8 mouse cellular contexts compared by ENCODE assay signal in genomic region chr2:72285256-72285887, GRCm38 (mm10). TPM values are rescaled to one million over a fixed set of nuclear protein-coding genes. Genes with fewer than 3 reads are reported as not detected.
DNase-seq lines count a peak whose midpoint lies in the region; ATAC-seq and TF ChIP-seq lines count a peak whose summit lies in the region.

TSS of gene Map3k20 (plus strand) at chr2:72285637.

- 2% methylated on average over 49 of the region's 50 CpGs for WGBS in forebrain, embryonic 16.5 days
- 4% methylated on average over 30 of the region's 50 CpGs for WGBS in lung, postnatal 0 days

- peak; percentile 83 for ATAC-seq in forebrain, embryonic 16.5 days
- peak; percentile 89 for ATAC-seq in lung, postnatal 0 days

- peak within 1 kb of the TSS; percentile 81 for H3K9ac ChIP-seq in MEL (ENCODE audit: control insufficient read depth, low read depth, low read length, poor library complexity, severe bottlenecking)
- H3K9ac ChIP-seq in forebrain, embryonic 16.5 days (replicated peaks; ENCODE audit: low read depth, low read length), result peak within 1 kb of the TSS; percentile 61
- H3K9ac ChIP-seq in lung, postnatal 0 days (replicated peaks; ENCODE audit: low read depth), result peak within 1 kb of the TSS; percentile 92

- peaks cover 5% of the 10 kb centered on the region; the same call in 1 of the 2 replicates for H3K79me2 ChIP-seq in MEL (ENCODE audit: control insufficient read depth, insufficient read depth, low read length, poor library complexity)

- TF ChIP-seq POLR2A in MEL (IDR thresholded peaks at IDR 0.05; ENCODE audit: control insufficient read depth in 1 of 2, insufficient read depth in 1 of 2, low read depth in 1 of 2, low read length in 2 of 2, poor library complexity in 1 of 2), result no peak; a peak in 1 of 4 replicates

- peak; percentile 72 for DNase-seq in MEL (ENCODE audit: low read depth, low spot score)
- peak; percentile 24 for DNase-seq in cerebellum, adult 11 months
- peak; percentile 84 for DNase-seq in heart, postnatal 4 days
- no peak for DNase-seq in layer of hippocampus, adult 8-10 months (ENCODE audit: low spot score in 2 of 2)
- DNase-seq in lung, postnatal 0 days (ENCODE audit: low spot score), result peak; percentile 86
- peak; percentile 79 for DNase-seq in ovary, postnatal 36 days (ENCODE audit: low spot score)
- DNase-seq in urinary bladder, postnatal 14 days (ENCODE audit: low spot score), result peak; percentile 78

- TF ChIP-seq EP300 in MEL (IDR thresholded peaks at IDR 0.05; ENCODE audit: low read depth in 1 of 2, low read length in 2 of 2), result no peak
- no peak for TF ChIP-seq EP300 in lung, postnatal 0 days (IDR thresholded peaks at IDR 0.05)

- peak within 1 kb of the TSS; percentile 89 for H3K4me2 ChIP-seq in forebrain, embryonic 16.5 days (ENCODE audit: low read length)
- peak within 1 kb of the TSS; percentile 71 for H3K4me2 ChIP-seq in lung, postnatal 0 days (replicated peaks; ENCODE audit: low read depth, low read length)

- peaks cover 5 to 15% of the 10 kb centered on the region in 2 experiments; a peak in 3 of 4 replicates for H3K27me3 ChIP-seq in MEL (ENCODE audit: control insufficient read depth in 1 of 2, insufficient read depth in 2 of 2, low read length in 2 of 2)
- peaks cover 3% of the 10 kb centered on the region; the same call in 1 of the 2 replicates for H3K27me3 ChIP-seq in forebrain, embryonic 16.5 days (replicated peaks; ENCODE audit: control insufficient read depth, insufficient read depth, low read length)
- no peaks in the 10 kb centered on the region for H3K27me3 ChIP-seq in lung, postnatal 0 days (replicated peaks; ENCODE audit: insufficient read depth, low read length)

- H3K4me3 ChIP-seq in MEL (ENCODE audit: control insufficient read depth in 1 of 2, insufficient read depth in 1 of 2, low read depth in 2 of 2, low read length in 2 of 2), result peak within 1 kb of the TSS; percentile 65 to 67
- peak within 1 kb of the TSS; percentile 50 for H3K4me3 ChIP-seq in forebrain, embryonic 16.5 days (replicated peaks; ENCODE audit: low read length)
- peak within 1 kb of the TSS; percentile 87 for H3K4me3 ChIP-seq in lung, postnatal 0 days (ENCODE audit: low read depth, low read length)

- peak within 1 kb of the TSS; percentile 38 for H3K27ac ChIP-seq in MEL (ENCODE audit: control insufficient read depth, low read depth, low read length)
- H3K27ac ChIP-seq in forebrain, embryonic 16.5 days (ENCODE audit: low read length), result no peak within 1 kb of the TSS
- peak within 1 kb of the TSS; percentile 94 for H3K27ac ChIP-seq in lung, postnatal 0 days (ENCODE audit: low read length)

- TF ChIP-seq CTCF in MEL (IDR thresholded peaks at IDR 0.05 in 2 of 3, conservative IDR thresholded peaks at IDR 0.05 in 1 of 3; ENCODE audit: control insufficient read depth in 1 of 3, insufficient read depth in 1 of 3, low read depth in 2 of 3, low read length in 3 of 3, poor library complexity in 1 of 3, severe bottlenecking in 1 of 3), result peak in 2 of 3 experiments; percentile 39 to 47; a peak in 4 of 6 replicates
- peak; percentile 75 for TF ChIP-seq CTCF in lung, postnatal 0 days (IDR thresholded peaks at IDR 0.05)

- H3K4me1 ChIP-seq in MEL (ENCODE audit: control insufficient read depth in 1 of 2, insufficient read depth in 2 of 2, low read length in 2 of 2), result peaks cover 4 to 14% of the 10 kb centered on the region in 2 experiments
- peaks cover 7% of the 10 kb centered on the region; the same call in 1 of the 2 replicates for H3K4me1 ChIP-seq in forebrain, embryonic 16.5 days (replicated peaks; ENCODE audit: control insufficient read depth, insufficient read depth, low read length)
- peaks cover 14% of the 10 kb centered on the region for H3K4me1 ChIP-seq in lung, postnatal 0 days (ENCODE audit: insufficient read depth, low read depth, low read length)

- H3K36me3 ChIP-seq in MEL (ENCODE audit: control insufficient read depth in 1 of 2, insufficient read depth in 2 of 2, low read length in 2 of 2), result peaks cover 0 to 13% of the 10 kb centered on the region in 2 experiments; a peak in 2 of 4 replicates
- no peaks in the 10 kb centered on the region for H3K36me3 ChIP-seq in forebrain, embryonic 16.5 days (ENCODE audit: control insufficient read depth, insufficient read depth)
- H3K36me3 ChIP-seq in lung, postnatal 0 days (ENCODE audit: insufficient read depth, low read length), result no peaks in the 10 kb centered on the region

- TF ChIP-seq RAD21 in MEL (IDR thresholded peaks at IDR 0.05; ENCODE audit: low read depth, low read length), result no peak

- H3K9me3 ChIP-seq in MEL (replicated peaks; ENCODE audit: insufficient read depth, low read length), result no peaks in the 10 kb centered on the region
- no peaks in the 10 kb centered on the region for H3K9me3 ChIP-seq in forebrain, embryonic 16.5 days (ENCODE audit: control insufficient read depth, low read length)
- H3K9me3 ChIP-seq in lung, postnatal 0 days (ENCODE audit: low read length), result no peaks in the 10 kb centered on the region

TF ChIP-seq in MEL, 35 proteins besides CTCF, POLR2A, EP300 and RAD21:
- TF ChIP-seq JUND (IDR thresholded peaks at IDR 0.05; ENCODE audit: low read depth, low read length) (no peak), ELF1 (IDR thresholded peaks at IDR 0.05; ENCODE audit: low read depth, low read length) (peak; percentile 44; the same call in 1 of the 2 replicates), UBTF (IDR thresholded peaks at IDR 0.05; ENCODE audit: borderline replicate concordance, insufficient read depth, low read depth, low read length) (0 out of 2 replicates have a peak, but pooled peaks have one; percentile 57), RCOR1 (IDR thresholded peaks at IDR 0.05; ENCODE audit: low read depth, low read length) (no peak), MXI1 (IDR thresholded peaks at IDR 0.05; ENCODE audit: low read depth, low read length) (peak; percentile 29; the same call in 1 of the 2 replicates), NRF1 (IDR thresholded peaks at IDR 0.05; ENCODE audit: insufficient read depth, low read depth, low read length, poor library complexity, severe bottlenecking) (no peak), NELFE (IDR thresholded peaks at IDR 0.05; ENCODE audit: low read depth, low read length) (no peak; the same call in 1 of the 2 replicates), TCF12 (IDR thresholded peaks at IDR 0.05; ENCODE audit: low read depth, low read length) (0 out of 2 replicates have a peak, but pooled peaks have one; percentile 28), POLR2AphosphoS2 (IDR thresholded peaks at IDR 0.05; ENCODE audit: low read length) (no peak), MAX (IDR thresholded peaks at IDR 0.05; ENCODE audit: low read length) (no peak)

RNA-seq across cellular contexts. Expression of gene Map3k20, which starts in this region (rescaled TPM):
- total RNA-seq in MEL (2012; rRNA removed), result 7.4 and 7.7 TPM in 2 replicates
- polyA plus RNA-seq in MEL (2012; ENCODE audit: insufficient read depth in 1 of 2, insufficient read length in 2 of 2, low read depth in 1 of 2, low replicate concordance in 2 of 2, missing spikeins in 1 of 2), result 1 to 10 TPM in 1 of 2 experiments, not detected in 1; 9.6 TPM
- 4.2 and 4.4 TPM in 2 replicates for polyA plus RNA-seq in forebrain, embryonic 16.5 days (2015; fragmentation: Nextera tagmentation; extraction: Ambion mirVana)
- total RNA-seq in heart, postnatal 4 days (2021), result 100 to 1,000 TPM; 223 to 231 TPM
- 10 to 100 TPM; 11.2 to 17.0 (median 13.7) TPM for total RNA-seq in layer of hippocampus, adult 8-10 months (2022)
- 18.5 and 19.4 TPM in 2 replicates for polyA plus RNA-seq in lung, postnatal 0 days (2015; fragmentation: Nextera tagmentation; extraction: Ambion mirVana)

Comparison
In these comparisons a context has a peak if more than half of its experiments do, and no peak if none do; other contexts are left out.
1. RNA of gene Map3k20 (total RNA-seq): 223 to 231 TPM in heart, postnatal 4 days; 11.2 to 17.0 TPM in layer of hippocampus, adult 8-10 months and 7.4 to 7.7 TPM in MEL; every median in the first group is over 10 times any median in the second.
2. DNase-seq: peak in MEL (single experiment), cerebellum, adult 11 months (single experiment), heart, postnatal 4 days (single experiment), lung, postnatal 0 days (single experiment), ovary, postnatal 36 days (single experiment) and urinary bladder, postnatal 14 days (single experiment); none in layer of hippocampus, adult 8-10 months (0 of 2).
3. Peak in every context shown above with its lines, with median percentiles within 50 percentile points of each other: H3K4me3 ChIP-seq and H3K9ac ChIP-seq.